Mouse (Mus musculus) hematopoietic stem cell, adult 5-6 weeks (primary cell): ENCODE results near the gene Epha10. TPM values are rescaled to one million over a fixed set of nuclear protein-coding genes. Genes with fewer than 3 reads are reported as not detected.

Experiments
- ATAC-seq, 2 experiments: fragments of 125-278 bp in 1 of 2; replicated peaks in 1 of 2; 2 replicates each; pipeline ENCODE4 v1.8.0; 2016 to 2017; ENCODE audit warnings: inconsistent platforms in 2 of 2, mild to moderate bottlenecking in 2 of 2, moderate number of reproducible peaks in 2 of 2, low read depth in 1 of 2, moderate TSS enrichment in 1 of 2; ENCODE audit not compliant: low FRiP score in 2 of 2, poor library complexity in 2 of 2, severe bottlenecking in 2 of 2, insufficient read depth in 1 of 2, low TSS enrichment in 1 of 2
- total RNA-seq: library from RNA; stranded (forward); fragments of 172-1452, 232-1000 nt; gene quantifications from 2 replicates; pipeline ENCODE4 v1.2.3, GENCODE M21; 2017

Epha10 gene
- total RNA-seq, 1 experiment from 2014 or later: not detected

DNA sequence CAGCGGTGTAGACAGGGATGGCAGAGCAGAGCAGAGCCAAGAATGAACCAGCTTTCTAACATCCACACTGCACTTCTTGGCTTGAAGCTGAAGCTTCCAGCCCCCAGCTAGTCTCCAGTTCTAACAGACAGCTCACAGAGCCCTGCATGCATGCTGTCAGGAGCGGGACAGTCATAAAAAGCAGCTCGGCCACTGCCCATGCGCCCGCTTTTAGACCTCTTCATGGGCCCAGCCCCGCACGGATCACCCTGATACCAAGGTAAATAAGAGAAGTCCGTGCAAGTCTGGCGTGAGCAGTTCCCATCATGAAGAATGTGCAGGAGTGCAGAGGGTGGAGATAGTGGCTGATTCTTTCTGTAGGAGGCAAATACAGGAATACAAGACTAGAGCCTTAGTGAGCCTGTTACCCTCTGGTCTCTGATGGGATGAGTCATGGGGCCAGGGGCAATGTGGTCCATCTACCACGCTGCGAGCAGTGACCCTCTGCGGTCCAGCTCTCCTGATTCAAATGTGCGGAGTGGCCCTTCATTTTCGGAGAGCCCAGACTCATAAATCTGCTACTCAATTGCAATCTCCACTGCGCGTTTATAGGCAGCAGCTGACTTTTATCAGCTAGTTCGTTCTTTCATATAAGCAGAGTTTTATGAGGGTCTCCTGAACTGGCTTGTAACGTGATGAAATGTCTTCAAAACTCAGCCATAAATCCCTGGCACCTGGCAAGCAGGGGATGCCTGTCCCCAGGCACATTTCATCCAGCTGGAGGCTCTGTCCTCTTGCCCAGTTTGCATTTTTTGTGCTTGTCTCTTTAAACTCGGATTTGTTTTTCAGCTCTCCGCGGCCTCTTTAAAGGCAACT is 69.7 kb downstream of the Epha10 start:
- no peak for ATAC-seq

- ATAC-seq: no peak
Measured at GRCm38 (mm10) chr4:124951036-124951433, 70.3 kb downstream of the Epha10 start.

- no peak for ATAC-seq
Measured at GRCm38 (mm10) chr4:124953546-124953945, 72.8 kb downstream of the Epha10 start.

DNA sequence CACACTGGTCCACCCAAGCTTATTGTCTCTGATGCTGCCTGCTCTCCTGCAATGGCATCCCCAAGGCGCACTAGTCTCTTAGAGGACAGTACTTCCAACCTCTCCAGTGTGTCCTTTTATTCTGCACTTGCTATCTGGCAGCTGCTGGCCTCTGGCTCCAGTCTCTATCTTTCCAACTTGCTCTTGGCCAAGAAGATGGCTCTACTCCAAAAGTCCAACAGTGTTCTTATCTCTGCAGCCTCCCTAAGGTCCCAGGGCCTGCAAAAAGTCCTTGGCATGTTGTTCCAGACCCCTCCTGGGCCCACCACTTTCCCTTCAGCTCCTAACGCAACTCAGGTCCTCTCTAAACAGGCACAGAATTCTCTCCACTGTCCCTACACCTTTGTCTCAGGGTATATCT is 76.6 kb downstream of the Epha10 start:
- no peak for ATAC-seq

- no peak for ATAC-seq
Measured at GRCm38 (mm10) chr4:124959062-124959461, 78.4 kb downstream of the Epha10 start.

GRCm38 (mm10) chr4:124960940-124961339 is 80.2 kb downstream of the Epha10 start:
- peak; percentile 88 to 91 for ATAC-seq

- no peak for ATAC-seq
Measured at GRCm38 (mm10) chr4:124962576-124962975, 81.9 kb downstream of the Epha10 start.

DNA sequence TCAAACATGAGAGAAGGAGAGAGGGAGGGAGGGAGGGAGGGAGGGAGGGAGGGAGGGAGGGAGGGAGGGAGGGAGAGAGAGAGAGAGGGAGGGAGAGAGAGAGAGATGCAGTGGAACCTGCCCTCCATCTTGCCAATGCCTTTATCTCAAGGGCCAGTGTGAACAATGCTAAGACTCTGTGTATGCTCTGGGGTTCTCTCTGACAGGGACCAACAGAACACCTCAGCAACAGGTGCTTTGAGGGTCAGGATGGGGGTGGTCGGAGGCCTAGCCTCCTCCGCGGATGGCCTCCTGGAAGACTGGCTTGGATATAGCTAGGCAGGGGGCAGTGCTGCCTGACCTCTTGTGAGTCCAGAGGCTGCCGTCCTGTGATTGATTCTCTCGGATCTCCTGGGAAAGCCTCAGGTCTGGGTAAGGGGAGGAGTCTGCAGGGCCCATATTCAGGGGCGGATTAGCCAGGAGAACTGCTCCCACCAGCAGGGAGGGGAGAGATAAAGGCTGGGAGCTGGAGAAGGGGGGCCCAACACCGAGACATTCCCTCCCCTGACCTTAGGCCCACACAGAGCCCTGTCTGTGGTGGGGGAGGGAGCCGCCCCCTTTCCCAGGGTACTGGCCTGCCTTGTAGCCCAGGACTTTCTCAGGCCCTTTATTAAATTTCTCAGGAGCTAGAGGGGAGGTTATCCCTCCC is 84.4 kb downstream of the Epha10 start:
- no peak for ATAC-seq

Other genes starting within 250 kb of the Epha10 start
- not detected in 2 replicates for gene Pou3f1, start 224.1 kb upstream of the Epha10 start, total RNA-seq
- gene Utp11, start 187.3 kb upstream of the Epha10 start, total RNA-seq: 77.8 and 93.4 TPM in 2 replicates
- gene Fhl3, start 180.2 kb upstream of the Epha10 start, total RNA-seq: 9.7 and 15.5 TPM in 2 replicates
- gene Sf3a3, start 166.1 kb upstream of the Epha10 start, total RNA-seq: 118 and 153 TPM in 2 replicates
- 33.5 and 42.3 TPM in 2 replicates for gene Inpp5b, start 139.0 kb upstream of the Epha10 start, total RNA-seq
- 24.5 and 35.9 TPM in 2 replicates for gene Mtf1, start 78.8 kb upstream of the Epha10 start, total RNA-seq
- gene Yrdc, start 30.2 kb upstream of the Epha10 start, total RNA-seq: 37.7 and 54.7 TPM in 2 replicates
- 6.4 and 7.6 TPM in 2 replicates for gene 1110065P20Rik, start 29.7 kb upstream of the Epha10 start, total RNA-seq
- gene Maneal, start 18.7 kb upstream of the Epha10 start, total RNA-seq: not detected in 2 replicates
- 14.3 and 15.4 TPM in 2 replicates for gene 9930104L06Rik, start 56.1 kb downstream of the Epha10 start, total RNA-seq
- 69.7 and 89.3 TPM in 2 replicates for gene Cdca8, start 58.4 kb downstream of the Epha10 start, total RNA-seq
- gene Rspo1, start 105.5 kb downstream of the Epha10 start, total RNA-seq: 2.3 TPM in 1 of 2 replicates, not detected in the other
- gene Gnl2, start 135.7 kb downstream of the Epha10 start, total RNA-seq: 161 and 225 TPM in 2 replicates
- gene Dnali1, start 184.8 kb downstream of the Epha10 start, total RNA-seq: not detected in 2 replicates
- 26.7 and 36.9 TPM in 2 replicates for gene Snip1, start 185.8 kb downstream of the Epha10 start, total RNA-seq
- gene Meaf6, start 204.2 kb downstream of the Epha10 start, total RNA-seq: 44.0 and 68.0 TPM in 2 replicates
- gene Zc3h12a, start 246.9 kb downstream of the Epha10 start, total RNA-seq: 7.0 and 11.4 TPM in 2 replicates